21 mouse cellular contexts compared by ENCODE assay signal in genomic region chr8:4318796-4319572, GRCm38 (mm10). TPM values are rescaled to one million over a fixed set of nuclear protein-coding genes. Genes with fewer than 3 reads are reported as not detected.
A peak's percentile ranks its signal among the peaks of the same experiment; 100 is the strongest.
DNase-seq lines count a peak whose midpoint lies in the region; ATAC-seq and TF ChIP-seq lines count a peak whose summit lies in the region.
"Had no signal": no experiment of that assay in that cellular context is flagged by ENCODE, and none has a peak within 500 bp of the region (broad histone marks: within the 10 kb centered on the region; RNA-seq: fewer than 3 reads in every experiment).

No protein-coding gene starts in this region.

- peak overlapping the region; percentile 52; the same call in 1 of the 2 replicates for H3K9ac ChIP-seq in liver, adult 2 months (ENCODE audit: low read depth, low read length)
- H3K9ac ChIP-seq in liver, embryonic 11.5 days (ENCODE audit: low read depth, low read length) = no peak overlapping the region
- no peak overlapping the region for H3K9ac ChIP-seq in kidney, postnatal 0 days (ENCODE audit: low read depth, low read length)
- H3K9ac ChIP-seq: embryonic facial prominence, embryonic 15.5 days; midbrain, embryonic 12.5 days; stomach, embryonic 15.5 days had no signal

- H3K27ac ChIP-seq in liver, adult 2 months (replicated peaks; ENCODE audit: insufficient read depth, low read depth, low read length) = peak overlapping the region; percentile 93
- H3K27ac ChIP-seq in liver, embryonic 11.5 days (ENCODE audit: low read depth, low read length) = no peak overlapping the region
- H3K27ac ChIP-seq in kidney, postnatal 0 days = peak overlapping the region; percentile 26; the same call in 1 of the 2 replicates
- H3K27ac ChIP-seq: embryonic facial prominence, embryonic 15.5 days; heart, embryonic 10.5 days; midbrain, embryonic 12.5 days; stomach, embryonic 15.5 days had no signal

- no peaks in the 10 kb centered on the region for H3K9me3 ChIP-seq in liver, embryonic 11.5 days (ENCODE audit: control insufficient read depth, low read length)
- H3K9me3 ChIP-seq in kidney, postnatal 0 days (replicated peaks; ENCODE audit: low read length) = no peaks in the 10 kb centered on the region
- H3K9me3 ChIP-seq: embryonic facial prominence, embryonic 15.5 days; heart, embryonic 10.5 days; midbrain, embryonic 12.5 days; stomach, embryonic 15.5 days had no signal

- no peak for TF ChIP-seq CTCF in liver, adult 2 months (IDR thresholded peaks at IDR 0.05; ENCODE audit: low read depth, low read length)
- TF ChIP-seq CTCF in Patski (IDR thresholded peaks at IDR 0.05) = no peak
- no peak for TF ChIP-seq CTCF in kidney, postnatal 0 days (IDR thresholded peaks at IDR 0.05; ENCODE audit: low read depth)

- no peak for TF ChIP-seq POLR2A in liver, adult 2 months (IDR thresholded peaks at IDR 0.05; ENCODE audit: extremely low read depth, insufficient read depth, low read length)

- CTCF ChIA-PET in Patski (lab: Charles Lee) = interaction anchor here (1.3 kb wide), 1 partner anchor 87 kb away, joined by 3 read pairs; no protein-coding TSS in a partner anchor

- no peak overlapping the region for H3K4me2 ChIP-seq in liver, embryonic 11.5 days
- H3K4me2 ChIP-seq in kidney, postnatal 0 days (ENCODE audit: low read length) = no peak overlapping the region
- H3K4me2 ChIP-seq: embryonic facial prominence, embryonic 15.5 days; midbrain, embryonic 12.5 days; stomach, embryonic 15.5 days had no signal

- peaks cover 9% of the 10 kb centered on the region; the same call in 1 of the 2 replicates for H3K36me3 ChIP-seq in liver, adult 2 months (ENCODE audit: control insufficient read depth, insufficient read depth, low read length)
- H3K36me3 ChIP-seq in liver, embryonic 11.5 days (ENCODE audit: control insufficient read depth, insufficient read depth, low read length) = peaks cover 6% of the 10 kb centered on the region
- peaks cover 18% of the 10 kb centered on the region; the same call in 1 of the 2 replicates for H3K36me3 ChIP-seq in kidney, postnatal 0 days (ENCODE audit: insufficient read depth, low read length)

- POLR2A ChIA-PET in Patski (lab: Charles Lee) = interaction anchor here (0.5 to 1.1 kb wide), 2 partner anchors 22 to 115 kb away, joined by 3 read pairs; no protein-coding TSS in a partner anchor

- 0 out of 2 replicates have a peak overlapping the region, but pooled peaks have one; percentile 10 for H3K4me3 ChIP-seq in liver, adult 2 months (ENCODE audit: insufficient read depth, low read depth, low read length)
- no peak overlapping the region for H3K4me3 ChIP-seq in liver, embryonic 11.5 days (ENCODE audit: low read depth, low read length)
- H3K4me3 ChIP-seq in kidney, postnatal 0 days (replicated peaks; ENCODE audit: low read depth, low read length) = no peak overlapping the region
- H3K4me3 ChIP-seq: embryonic facial prominence, embryonic 15.5 days; heart, embryonic 10.5 days; midbrain, embryonic 12.5 days; stomach, embryonic 15.5 days had no signal

- WGBS in liver, adult 2 months = 16% methylated on average over 2 of the region's 2 CpGs
- WGBS in liver, embryonic 11.5 days = 59% methylated on average over 2 of the region's 2 CpGs
- 71% methylated on average over 2 of the region's 2 CpGs for WGBS in kidney, postnatal 0 days

- no peaks in the 10 kb centered on the region for H3K27me3 ChIP-seq in liver, adult 2 months (ENCODE audit: control insufficient read depth, insufficient read depth, low read length)
- H3K27me3 ChIP-seq in liver, embryonic 11.5 days (replicated peaks; ENCODE audit: control insufficient read depth, insufficient read depth, low read length) = no peaks in the 10 kb centered on the region
- no peaks in the 10 kb centered on the region for H3K27me3 ChIP-seq in Patski
- no peaks in the 10 kb centered on the region for H3K27me3 ChIP-seq in kidney, postnatal 0 days (ENCODE audit: insufficient read depth, low read length)
- H3K27me3 ChIP-seq: embryonic facial prominence, embryonic 15.5 days; midbrain, embryonic 12.5 days; stomach, embryonic 15.5 days had no signal

- in situ Hi-C loops in Patski (cut with MboI; ENCODE audit: low pct_unique_long_range_greater_than_20kb) = no loop called here

- peak; percentile 99 for DNase-seq in liver, adult 2 months (ENCODE audit: extremely low read depth, low read depth, low spot score)
- DNase-seq in liver, embryonic 11.5 days (ENCODE audit: low spot score) = no peak
- no peak for DNase-seq in Patski (ENCODE audit: low read depth, low spot score)
- peak; percentile 14 for DNase-seq in kidney, postnatal 0 days (ENCODE audit: low spot score)
- DNase-seq in lung, postnatal 14 days = no peak
- DNase-seq in right cerebral cortex, adult 2 months (ENCODE audit: low spot score in 2 of 2) = no peak
- no peak for DNase-seq in adrenal gland, postnatal 10 days
- DNase-seq: adrenal gland, adult 2 months; cerebellum, adult 11-12 months; heart, postnatal 14 days; layer of hippocampus, postnatal 36 days; retina, postnatal 1 day; thymus, postnatal 25 days had no signal

- H3K4me1 ChIP-seq in liver, adult 2 months (ENCODE audit: control insufficient read depth, insufficient read depth, low read length) = peaks cover 52% of the 10 kb centered on the region
- H3K4me1 ChIP-seq in liver, embryonic 11.5 days (replicated peaks; ENCODE audit: control insufficient read depth, insufficient read depth, low read length) = peaks cover 28% of the 10 kb centered on the region
- peaks cover 6% of the 10 kb centered on the region; the same call in 1 of the 2 replicates for H3K4me1 ChIP-seq in kidney, postnatal 0 days (replicated peaks; ENCODE audit: insufficient read depth, low read length)

- peaks cover 42% of the 10 kb centered on the region for H3K79me2 ChIP-seq in liver, adult 2 months (ENCODE audit: control insufficient read depth, insufficient read depth, low read length)

- ATAC-seq in liver, embryonic 11.5 days (replicated peaks; ENCODE audit: low FRiP score) = no peak
- peak; percentile 38 for ATAC-seq in Patski
- peak; percentile 25 for ATAC-seq in kidney, postnatal 0 days (replicated peaks; ENCODE audit: low FRiP score, low read depth)
- peak; percentile 50 for ATAC-seq in megakaryocyte-erythroid progenitor cell, adult 5-6 weeks (replicated peaks; ENCODE audit: low FRiP score, low TSS enrichment, poor library complexity, severe bottlenecking)
- ATAC-seq: forebrain, embryonic 14.5 days; hindbrain, embryonic 16.5 days; lung, postnatal 0 days had no signal

RNA-seq across cellular contexts. Expression of gene Ccl25, which starts 6.0 kb away (rescaled TPM):
- total RNA-seq in liver, adult 2 months (2014; rRNA removed) = 10.9 and 11.7 TPM in 2 replicates
- polyA plus RNA-seq in liver, adult 2 months (2012; rRNA removed) = 2.4 and 3.3 TPM in 2 replicates
- 15.2 and 19.3 TPM in 2 replicates for polyA plus RNA-seq in liver, embryonic 11.5 days (2014; fragmentation: Nextera tagmentation; extraction: Ambion mirVana)
- polyA plus RNA-seq in Patski (2021) = 5.6 TPM
- 10.0 and 10.4 TPM in 2 replicates for polyA plus RNA-seq in kidney, postnatal 0 days (2015; fragmentation: Nextera tagmentation; extraction: Ambion mirVana)
- 20.6 and 28.7 TPM in 2 replicates for total RNA-seq in megakaryocyte-erythroid progenitor cell, adult 5-6 weeks (2014; fragmentation: Nextera tagmentation)
- 16.7 and 17.1 TPM in 2 replicates for total RNA-seq in megakaryocyte-erythroid progenitor cell, adult 5-6 weeks (2017)
- 10 to 100 TPM; 10.5 to 19.3 TPM for total RNA-seq in adrenal gland, postnatal 10 days (2021)

RNA-seq across cellular contexts. Expression of gene Elavl1, which starts 6.2 kb away (rescaled TPM):
- total RNA-seq in liver, adult 2 months (2014; rRNA removed) = 23.0 and 29.8 TPM in 2 replicates
- 18.1 and 18.8 TPM in 2 replicates for polyA plus RNA-seq in liver, adult 2 months (2012; rRNA removed)
- 266 and 299 TPM in 2 replicates for polyA plus RNA-seq in liver, embryonic 11.5 days (2014; fragmentation: Nextera tagmentation; extraction: Ambion mirVana)
- polyA plus RNA-seq in Patski (2021) = 66.1 TPM
- 162 and 180 TPM in 2 replicates for polyA plus RNA-seq in kidney, postnatal 0 days (2015; fragmentation: Nextera tagmentation; extraction: Ambion mirVana)
- 128 and 161 TPM in 2 replicates for total RNA-seq in megakaryocyte-erythroid progenitor cell, adult 5-6 weeks (2014; fragmentation: Nextera tagmentation)
- 87.6 and 121 TPM in 2 replicates for total RNA-seq in megakaryocyte-erythroid progenitor cell, adult 5-6 weeks (2017)
- 10 to 100 TPM; 77.7 to 83.9 TPM for total RNA-seq in adrenal gland, postnatal 10 days (2021)

RNA-seq across cellular contexts. Expression of gene Timm44, which starts 43.3 kb away (rescaled TPM):
- total RNA-seq in liver, adult 2 months (2014; rRNA removed) = 39.0 and 41.5 TPM in 2 replicates
- 51.6 and 61.2 TPM in 2 replicates for polyA plus RNA-seq in liver, adult 2 months (2012; rRNA removed)
- polyA plus RNA-seq in liver, embryonic 11.5 days (2014; fragmentation: Nextera tagmentation; extraction: Ambion mirVana) = 99.2 and 105 TPM in 2 replicates
- 86.6 TPM for polyA plus RNA-seq in Patski (2021)
- 61.1 and 64.7 TPM in 2 replicates for polyA plus RNA-seq in kidney, postnatal 0 days (2015; fragmentation: Nextera tagmentation; extraction: Ambion mirVana)
- total RNA-seq in megakaryocyte-erythroid progenitor cell, adult 5-6 weeks (2014; fragmentation: Nextera tagmentation) = 72.7 and 139 TPM in 2 replicates
- total RNA-seq in megakaryocyte-erythroid progenitor cell, adult 5-6 weeks (2017) = 155 and 191 TPM in 2 replicates
- 100 to 1,000 TPM; 150 to 180 TPM for total RNA-seq in adrenal gland, postnatal 10 days (2021)

RNA-seq across cellular contexts. Expression of gene Ctxn1, which starts 59.9 kb away (rescaled TPM):
- total RNA-seq in liver, adult 2 months (2014; rRNA removed) = 0.28 TPM in 1 of 2 replicates, not detected in the other
- polyA plus RNA-seq in liver, adult 2 months (2012; rRNA removed) = 0.98 and 2.0 TPM in 2 replicates
- polyA plus RNA-seq in liver, embryonic 11.5 days (2014; fragmentation: Nextera tagmentation; extraction: Ambion mirVana) = 21.4 and 23.2 TPM in 2 replicates
- 81.0 TPM for polyA plus RNA-seq in Patski (2021)
- 78.0 and 78.6 TPM in 2 replicates for polyA plus RNA-seq in kidney, postnatal 0 days (2015; fragmentation: Nextera tagmentation; extraction: Ambion mirVana)
- total RNA-seq in megakaryocyte-erythroid progenitor cell, adult 5-6 weeks (2014; fragmentation: Nextera tagmentation) = 0.63 TPM in 1 of 2 replicates, not detected in the other
- total RNA-seq in megakaryocyte-erythroid progenitor cell, adult 5-6 weeks (2017) = not detected in 2 replicates
- 10 to 100 TPM; 11.0 to 14.7 TPM for total RNA-seq in adrenal gland, postnatal 10 days (2021)

Comparison
In these comparisons a context has a peak if more than half of its experiments do, and no peak if none do; other contexts are left out.
1. DNase-seq: peak in liver, adult 2 months (single experiment) and kidney, postnatal 0 days (single experiment); none in liver, embryonic 11.5 days (single experiment), Patski (single experiment), lung, postnatal 14 days (single experiment), right cerebral cortex, adult 2 months (0 of 2) and adrenal gland, postnatal 10 days (single experiment).